Mouse (Mus musculus): ENCODE results near the gene Serpina3m. TPM values are rescaled to one million over a fixed set of nuclear protein-coding genes. Genes with fewer than 3 reads are reported as not detected.
"Not testable (repeated sequence)": the region's sequence is repeated elsewhere in the genome, so short reads cannot be mapped to it uniquely, and the experiment has no call there.

Gene Serpina3m
- polyA plus RNA-seq, 1 experiment from 2014 or later = not detected

DNA sequence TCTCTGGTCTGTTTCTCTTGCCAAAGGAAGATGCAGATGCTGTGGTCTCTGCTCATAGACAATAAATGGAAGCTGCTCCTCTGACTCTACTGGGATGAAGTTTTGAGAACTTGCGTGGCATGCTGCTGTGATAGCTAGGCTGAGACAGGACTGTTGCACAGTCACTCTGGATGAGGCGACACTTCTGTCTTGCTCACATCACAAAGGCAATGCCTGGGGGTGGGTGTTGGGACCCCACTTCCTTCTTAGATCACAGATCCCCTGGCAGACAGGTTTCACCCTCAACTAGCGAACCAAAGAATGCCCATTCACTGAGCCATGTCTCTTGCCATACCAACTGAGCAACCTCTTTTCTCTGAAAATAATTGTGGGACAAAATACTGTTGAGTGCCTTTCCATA lies 419 bp downstream of the Serpina3m start:
- Histone ChIP-seq H3K4me1 (ENCODE audit: control insufficient read depth, insufficient read depth, low read length) (no peaks in the 10 kb centered on the region), H3K27me3 (ENCODE audit: control insufficient read depth, insufficient read depth, low read length) (no peaks in the 10 kb centered on the region), H3K4me3 (ENCODE audit: low read depth, low read length) (no peak overlapping the region), H3K27ac (ENCODE audit: low read depth, low read length) (no peak overlapping the region), H3K36me3 (ENCODE audit: control insufficient read depth, insufficient read depth, low read length) (no peaks in the 10 kb centered on the region), H3K4me2 (ENCODE audit: low read depth, low read length) (no peak overlapping the region), H3K9me3 (ENCODE audit: control insufficient read depth, low read length) (no peaks in the 10 kb centered on the region), H3K9ac (replicated peaks; ENCODE audit: low read depth, low read length) (no peak overlapping the region)
- WGBS = 93% methylated on average over 3 of the region's 3 CpGs
- ATAC-seq (ENCODE audit: low read depth) = no peak

DNA sequence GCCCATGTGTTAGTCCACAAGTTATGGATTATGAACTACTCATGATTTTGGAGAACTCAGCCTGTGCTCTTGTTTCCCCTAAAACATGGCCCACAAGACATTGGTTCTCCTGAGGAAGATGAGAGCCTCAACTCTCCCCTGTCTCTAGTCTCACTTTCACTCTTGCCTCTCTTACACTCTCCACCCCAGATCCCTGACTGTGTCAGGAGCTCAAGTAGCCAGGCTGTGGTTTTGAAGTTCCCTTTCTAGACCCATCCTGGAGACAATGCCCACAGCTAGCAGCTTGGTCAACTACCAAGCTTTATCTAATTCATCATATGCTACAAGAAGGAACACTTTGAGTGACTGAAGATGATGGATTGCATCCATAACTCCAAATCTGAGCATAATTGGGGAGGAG lies 4.2 kb downstream of the Serpina3m start:
- H3K4me3 ChIP-seq (ENCODE audit: low read depth, low read length); H3K4me2 ChIP-seq (ENCODE audit: low read depth, low read length); H3K27ac ChIP-seq (ENCODE audit: low read depth, low read length); H3K9me3 ChIP-seq (ENCODE audit: control insufficient read depth, low read length); H3K36me3 ChIP-seq (ENCODE audit: control insufficient read depth, insufficient read depth, low read length); H3K27me3 ChIP-seq (ENCODE audit: control insufficient read depth, insufficient read depth, low read length); H3K9ac ChIP-seq (replicated peaks; ENCODE audit: low read depth, low read length); ATAC-seq (ENCODE audit: low read depth); H3K4me1 ChIP-seq (ENCODE audit: control insufficient read depth, insufficient read depth, low read length): not testable (repeated sequence)

DNA sequence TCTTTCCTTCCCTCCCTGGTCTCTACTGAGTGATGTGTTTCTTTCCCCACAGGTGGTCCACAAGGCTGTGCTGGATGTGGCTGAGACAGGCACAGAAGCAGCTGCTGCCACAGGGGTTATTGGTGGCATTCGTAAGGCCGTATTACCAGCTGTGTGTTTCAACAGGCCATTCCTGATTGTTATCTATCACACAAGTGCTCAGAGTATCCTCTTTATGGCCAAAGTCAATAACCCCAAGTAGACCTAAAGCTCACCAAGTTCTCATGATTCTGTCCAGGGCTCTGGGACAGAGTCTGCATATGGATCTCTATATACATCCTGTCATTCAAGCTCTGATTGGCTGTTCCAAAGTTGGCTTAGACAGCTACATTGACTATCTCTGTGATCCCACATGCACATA lies 6.9 kb downstream of the Serpina3m start:
- Histone ChIP-seq H3K36me3 (ENCODE audit: control insufficient read depth, insufficient read depth, low read length) (no peaks in the 10 kb centered on the region), H3K27me3 (ENCODE audit: control insufficient read depth, insufficient read depth, low read length) (no peaks in the 10 kb centered on the region), H3K9ac (replicated peaks; ENCODE audit: low read depth, low read length) (no peak overlapping the region), H3K4me1 (ENCODE audit: control insufficient read depth, insufficient read depth, low read length) (no peaks in the 10 kb centered on the region), H3K27ac (ENCODE audit: low read depth, low read length) (no peak overlapping the region), H3K4me2 (ENCODE audit: low read depth, low read length) (no peak overlapping the region), H3K9me3 (ENCODE audit: control insufficient read depth, low read length) (no peaks in the 10 kb centered on the region), H3K4me3 (ENCODE audit: low read depth, low read length) (no peak overlapping the region)
- WGBS = 91% methylated on average over 2 of the region's 2 CpGs
- ATAC-seq (ENCODE audit: low read depth) = no peak

DNA sequence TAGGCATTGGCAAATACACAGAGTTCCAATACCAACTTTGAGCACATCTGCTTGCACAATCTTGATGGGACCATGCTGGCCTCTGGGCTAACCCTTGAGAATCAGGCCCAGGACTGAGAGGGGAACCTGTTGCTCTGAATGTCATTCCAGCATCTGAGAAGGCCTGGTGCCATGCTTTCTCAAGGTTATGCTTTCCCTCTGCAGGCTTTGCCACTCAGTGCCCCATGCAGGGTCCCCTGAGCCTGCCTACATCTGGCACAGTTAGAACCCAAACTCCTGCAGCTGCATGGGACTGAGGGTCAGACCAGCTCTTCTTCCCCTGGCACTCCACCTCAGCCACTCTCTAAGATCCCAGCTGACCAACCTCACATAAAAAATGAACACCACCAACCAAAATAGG lies 7.4 kb downstream of the Serpina3m start:
- no peaks in the 10 kb centered on the region for H3K36me3 ChIP-seq (ENCODE audit: control insufficient read depth, insufficient read depth, low read length)

DNA sequence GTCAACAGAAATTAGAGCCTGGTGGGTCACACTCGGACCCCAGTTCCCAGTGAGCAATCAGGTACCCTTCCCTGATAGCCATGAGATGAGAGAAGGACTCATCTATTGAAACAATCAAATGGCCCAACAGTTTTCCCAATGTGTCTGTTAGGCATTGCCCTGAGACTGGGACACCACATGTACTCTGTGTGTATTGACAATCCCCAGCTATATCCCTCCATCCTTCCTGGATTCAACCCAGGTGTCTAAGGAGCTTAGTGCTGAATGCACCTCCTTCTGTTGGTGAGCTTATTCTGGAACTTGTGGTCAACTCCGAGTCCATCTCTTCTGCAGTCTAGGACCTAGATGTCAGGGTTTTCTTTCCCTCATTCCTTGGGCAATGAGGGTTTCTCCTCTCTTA lies 8.8 kb downstream of the Serpina3m start:
- H3K36me3 ChIP-seq (ENCODE audit: control insufficient read depth, insufficient read depth, low read length) = no peaks in the 10 kb centered on the region
- no peak overlapping the region for H3K4me2 ChIP-seq (ENCODE audit: low read depth, low read length)
- no peaks in the 10 kb centered on the region for H3K9me3 ChIP-seq (ENCODE audit: control insufficient read depth, low read length)
- no peaks in the 10 kb centered on the region for H3K4me1 ChIP-seq (ENCODE audit: control insufficient read depth, insufficient read depth, low read length)
- ATAC-seq (ENCODE audit: low read depth) = no peak
- H3K4me3 ChIP-seq (ENCODE audit: low read depth, low read length) = no peak overlapping the region
- no peak overlapping the region for H3K27ac ChIP-seq (ENCODE audit: low read depth, low read length)
- H3K9ac ChIP-seq (replicated peaks; ENCODE audit: low read depth, low read length) = no peak overlapping the region
- 90% methylated on average over 2 of the region's 2 CpGs for WGBS
- H3K27me3 ChIP-seq (ENCODE audit: control insufficient read depth, insufficient read depth, low read length) = no peaks in the 10 kb centered on the region

More for the DNA sequence above, 7.4 kb downstream of the Serpina3m start:
- Histone ChIP-seq H3K4me3 (ENCODE audit: low read depth, low read length) (no peak overlapping the region), H3K9ac (replicated peaks; ENCODE audit: low read depth, low read length) (no peak overlapping the region), H3K27me3 (ENCODE audit: control insufficient read depth, insufficient read depth, low read length) (no peaks in the 10 kb centered on the region), H3K27ac (ENCODE audit: low read depth, low read length) (no peak overlapping the region), H3K4me2 (ENCODE audit: low read depth, low read length) (no peak overlapping the region), H3K9me3 (ENCODE audit: control insufficient read depth, low read length) (no peaks in the 10 kb centered on the region), H3K4me1 (ENCODE audit: control insufficient read depth, insufficient read depth, low read length) (no peaks in the 10 kb centered on the region)
- ATAC-seq (ENCODE audit: low read depth) = no peak

DNA sequence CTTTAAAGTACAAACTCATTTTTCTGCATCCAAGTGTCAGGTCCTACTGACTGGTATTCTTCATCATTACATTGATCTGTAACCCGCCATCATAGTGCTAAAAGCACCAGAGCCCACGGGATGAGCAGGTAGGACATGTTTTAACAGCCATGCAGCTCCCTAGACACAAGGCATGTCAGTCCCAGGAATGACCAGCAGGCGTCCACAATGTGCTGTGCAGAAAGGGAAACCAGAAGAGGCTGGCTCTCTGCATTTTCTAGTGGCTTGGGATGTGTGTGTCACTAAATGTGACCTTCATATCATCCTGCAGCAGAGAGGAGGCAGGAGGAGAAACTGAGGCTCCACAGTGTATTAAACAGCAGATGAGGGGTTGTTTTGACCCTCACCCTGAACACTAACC lies 13.5 kb downstream of the Serpina3m start:
- H3K4me2 ChIP-seq (ENCODE audit: low read depth, low read length); ATAC-seq (ENCODE audit: low read depth); H3K4me3 ChIP-seq (ENCODE audit: low read depth, low read length); H3K27ac ChIP-seq (ENCODE audit: low read depth, low read length); H3K36me3 ChIP-seq (ENCODE audit: control insufficient read depth, insufficient read depth, low read length); H3K27me3 ChIP-seq (ENCODE audit: control insufficient read depth, insufficient read depth, low read length); H3K9ac ChIP-seq (replicated peaks; ENCODE audit: low read depth, low read length); H3K4me1 ChIP-seq (ENCODE audit: control insufficient read depth, insufficient read depth, low read length); H3K9me3 ChIP-seq (ENCODE audit: control insufficient read depth, low read length): not testable (repeated sequence)
- WGBS = 40% methylated on average over 3 of the region's 3 CpGs

DNA sequence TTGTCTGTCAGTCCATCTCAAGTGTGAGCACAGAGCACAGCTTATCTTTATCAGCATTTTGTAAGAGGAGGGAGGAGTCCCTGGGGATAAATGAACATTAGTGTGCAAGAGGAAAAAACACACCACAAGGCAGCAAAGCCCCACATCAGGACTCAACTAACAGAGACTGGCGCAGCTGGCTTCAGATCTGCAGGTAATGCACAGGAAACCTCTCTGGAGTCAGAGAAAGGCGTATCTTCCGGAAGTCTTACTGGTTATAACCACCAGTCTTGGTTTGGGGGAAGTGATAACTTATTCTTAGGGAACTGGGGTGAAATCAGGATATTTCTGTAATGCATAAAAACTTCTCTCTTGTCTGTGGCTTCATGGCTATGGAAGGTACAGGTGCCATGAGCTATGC lies 17.7 kb downstream of the Serpina3m start:
- Histone ChIP-seq H3K9me3 (ENCODE audit: control insufficient read depth, low read length) (no peaks in the 10 kb centered on the region), H3K4me3 (ENCODE audit: low read depth, low read length) (no peak overlapping the region), H3K27ac (ENCODE audit: low read depth, low read length) (no peak overlapping the region), H3K4me1 (ENCODE audit: control insufficient read depth, insufficient read depth, low read length) (no peaks in the 10 kb centered on the region), H3K27me3 (ENCODE audit: control insufficient read depth, insufficient read depth, low read length) (no peaks in the 10 kb centered on the region), H3K9ac (replicated peaks; ENCODE audit: low read depth, low read length) (no peak overlapping the region), H3K4me2 (ENCODE audit: low read depth, low read length) (no peak overlapping the region), H3K36me3 (ENCODE audit: control insufficient read depth, insufficient read depth, low read length) (no peaks in the 10 kb centered on the region)
- ATAC-seq (ENCODE audit: low read depth) = no peak
- WGBS = 90% methylated on average over 3 of the region's 3 CpGs

DNA sequence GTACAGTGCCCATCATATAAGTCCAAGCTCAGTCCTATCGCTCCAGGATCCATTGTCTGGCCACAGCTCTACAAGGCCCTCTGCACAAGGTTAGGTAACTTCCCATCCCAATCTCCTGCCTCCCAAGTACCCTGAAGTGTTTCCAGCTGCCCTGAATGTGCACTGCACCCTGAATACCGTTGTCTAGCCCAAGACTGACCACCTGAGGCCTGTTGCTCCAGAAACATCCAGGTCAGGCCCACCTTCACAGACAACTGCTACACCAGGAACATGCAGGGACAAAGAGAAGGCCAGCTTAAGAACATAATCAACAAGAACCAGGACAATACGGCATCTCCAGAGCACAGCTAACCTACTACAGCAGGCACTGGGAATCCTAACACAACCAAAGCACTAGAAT lies 31.7 kb downstream of the Serpina3m start:
- H3K9me3 ChIP-seq (ENCODE audit: control insufficient read depth, low read length) = no peaks in the 10 kb centered on the region

DNA sequence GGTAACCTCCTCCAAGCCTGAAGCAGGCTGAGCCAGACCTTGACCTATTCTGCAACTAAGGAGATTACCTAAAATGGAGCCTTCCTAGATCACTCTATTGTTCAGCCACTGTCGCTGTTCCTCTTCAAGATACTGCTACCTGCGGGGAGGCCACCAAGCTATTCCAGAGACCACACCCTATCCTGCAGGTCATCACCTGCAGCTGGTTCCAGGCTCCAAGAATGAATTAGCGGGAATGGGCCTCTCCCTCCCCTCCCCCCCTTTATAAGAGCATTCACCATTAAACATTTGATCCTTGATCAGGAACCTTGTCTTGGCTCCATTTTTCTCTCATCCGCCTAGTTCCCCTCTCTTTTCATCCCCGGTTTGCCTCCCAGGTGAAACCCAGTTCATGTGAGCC lies 38.9 kb downstream of the Serpina3m start:
- H3K4me1 ChIP-seq (ENCODE audit: control insufficient read depth, insufficient read depth, low read length); H3K27ac ChIP-seq (ENCODE audit: low read depth, low read length); H3K4me3 ChIP-seq (ENCODE audit: low read depth, low read length); H3K9ac ChIP-seq (replicated peaks; ENCODE audit: low read depth, low read length); H3K36me3 ChIP-seq (ENCODE audit: control insufficient read depth, insufficient read depth, low read length); H3K9me3 ChIP-seq (ENCODE audit: control insufficient read depth, low read length); ATAC-seq (ENCODE audit: low read depth); H3K27me3 ChIP-seq (ENCODE audit: control insufficient read depth, insufficient read depth, low read length); H3K4me2 ChIP-seq (ENCODE audit: low read depth, low read length): not testable (repeated sequence)
- 77% methylated on average over 5 of the region's 5 CpGs for WGBS

More for the DNA sequence above, 31.7 kb downstream of the Serpina3m start:
- ATAC-seq (ENCODE audit: low read depth) = no peak
- Histone ChIP-seq H3K4me3 (ENCODE audit: low read depth, low read length) (no peak overlapping the region), H3K36me3 (ENCODE audit: control insufficient read depth, insufficient read depth, low read length) (no peaks in the 10 kb centered on the region), H3K9ac (replicated peaks; ENCODE audit: low read depth, low read length) (no peak overlapping the region), H3K4me1 (ENCODE audit: control insufficient read depth, insufficient read depth, low read length) (no peaks in the 10 kb centered on the region), H3K27me3 (ENCODE audit: control insufficient read depth, insufficient read depth, low read length) (no peaks in the 10 kb centered on the region), H3K4me2 (ENCODE audit: low read depth, low read length) (no peak overlapping the region), H3K27ac (ENCODE audit: low read depth, low read length) (no peak overlapping the region)
- 87% methylated on average over 3 of the region's 3 CpGs for WGBS

DNA sequence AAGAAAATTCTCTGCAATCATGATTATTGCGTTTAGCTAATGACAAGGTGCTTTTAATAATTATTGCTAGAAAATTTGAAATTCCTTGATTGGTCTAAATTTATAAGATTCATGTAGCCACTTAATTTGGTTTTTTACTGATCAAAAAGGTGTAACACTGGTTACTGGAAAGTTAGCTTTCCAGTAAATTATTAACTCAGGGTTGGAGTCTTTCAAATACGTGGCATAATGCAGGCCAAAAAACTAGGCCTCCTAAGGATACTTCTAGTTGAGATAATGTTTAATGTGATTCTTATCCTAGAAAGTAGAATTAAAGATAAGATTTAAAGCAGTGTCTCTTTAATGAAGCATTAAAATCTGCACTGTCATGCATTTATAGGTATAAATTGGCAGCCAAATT lies 40.1 kb downstream of the Serpina3m start:
- H3K9me3 ChIP-seq (ENCODE audit: control insufficient read depth, low read length); H3K9ac ChIP-seq (replicated peaks; ENCODE audit: low read depth, low read length); ATAC-seq (ENCODE audit: low read depth); H3K36me3 ChIP-seq (ENCODE audit: control insufficient read depth, insufficient read depth, low read length); H3K27ac ChIP-seq (ENCODE audit: low read depth, low read length); H3K27me3 ChIP-seq (ENCODE audit: control insufficient read depth, insufficient read depth, low read length); H3K4me1 ChIP-seq (ENCODE audit: control insufficient read depth, insufficient read depth, low read length); H3K4me2 ChIP-seq (ENCODE audit: low read depth, low read length); H3K4me3 ChIP-seq (ENCODE audit: low read depth, low read length): not testable (repeated sequence)
- 73% methylated on average over 2 of the region's 2 CpGs for WGBS

Data from neural tube, embryonic 14.5 days (tissue).